Mouse (Mus musculus) limb, embryonic 14.5 days (tissue): ENCODE results near the gene Fcgr1. TPM values are rescaled to one million over a fixed set of nuclear protein-coding genes. Genes with fewer than 3 reads are reported as not detected.
"Not testable (repeated sequence)": the region's sequence is repeated elsewhere in the genome, so short reads cannot be mapped to it uniquely, and the experiment has no call there.

ENCODE experiments used
- ATAC-seq: fragments of 200-750 bp; cut with Nextera tagmentation; 2 replicates; pipeline ENCODE4 v1.8.0; 2017; ENCODE audit warnings: low read depth, moderate number of reproducible peaks, moderate TSS enrichment; ENCODE audit not compliant: low FRiP score
- DNase-seq: peaks from one replicate; pipeline ENCODE4 v3.0.0-alpha.2; 2015; ENCODE audit warnings: low spot score
- H3K27ac ChIP-seq: fragments of 300-500 bp; sonication (generic); replicated peaks from 2 replicates; pipeline ENCODE4 v1.5.1; 2014; ENCODE audit warnings: low read depth, mild to moderate bottlenecking, low read length, moderate library complexity, mixed read lengths
- H3K27me3 ChIP-seq: fragments of 300-500 bp; sonication (generic); 2 replicates; pipeline ENCODE4 v1.6.1; 2014; ENCODE audit warnings: low read length, mixed read lengths; ENCODE audit not compliant: control insufficient read depth, insufficient read depth
- H3K36me3 ChIP-seq: fragments of 300-500 bp; sonication (generic); 2 replicates; pipeline ENCODE4 v1.6.1; 2014; ENCODE audit warnings: mild to moderate bottlenecking, low read length, moderate library complexity, mixed read lengths; ENCODE audit not compliant: control insufficient read depth, insufficient read depth
- H3K4me1 ChIP-seq: fragments of 300-500 bp; sonication (generic); 2 replicates; pipeline ENCODE4 v1.6.1; 2014; ENCODE audit warnings: antibody characterized with exemption, low read length, mixed read lengths; ENCODE audit not compliant: control insufficient read depth, insufficient read depth
- H3K4me2 ChIP-seq: fragments of 300-500 bp; sonication (generic); replicated peaks from 2 replicates; pipeline ENCODE4 v1.6.1; 2014; ENCODE audit warnings: low read depth, mild to moderate bottlenecking, low read length, moderate library complexity; ENCODE audit not compliant: severe bottlenecking
- H3K4me3 ChIP-seq: fragments of 300-500 bp; sonication (generic); replicated peaks from 2 replicates; pipeline ENCODE4 v1.5.1; 2014; ENCODE audit warnings: low read length
- H3K9ac ChIP-seq: fragments of 300-500 bp; sonication (generic); 2 replicates; pipeline ENCODE4 v1.6.1; 2014; ENCODE audit warnings: mild to moderate bottlenecking, low read depth, low read length, moderate library complexity; ENCODE audit not compliant: severe bottlenecking
- H3K9me3 ChIP-seq: fragments of 300-500 bp; sonication (generic); 2 replicates; pipeline ENCODE4 v1.6.1; 2016; ENCODE audit warnings: low read length; ENCODE audit not compliant: control insufficient read depth
- POLR2A ChIP-seq: fragments of 200-500 bp; IDR thresholded peaks from 2 replicates; pipeline ENCODE4 v1.8.0; 2012; ENCODE audit warnings: inconsistent platforms, mild to moderate bottlenecking, moderate library complexity, borderline replicate concordance; ENCODE audit not compliant: insufficient read depth, insufficient read length; ENCODE audit errors: extremely low read depth
- WGBS: fragments of 180-500 bp; shearing (Covaris S2); extraction: QIAGEN DNeasy Blood & Tissue Kit; methylation state at CpG from one replicate; pipeline ENCODE4 v1.1.7; 2014; 5-methylcytosine and 5-hydroxymethylcytosine counted together
- polyA plus RNA-seq, 2 experiments: library from polyadenylated mRNA; depleted of rRNA in 1 of 2; stranded (reverse) in 1 of 2; unstranded in 1 of 2; fragments of >200 nt; fragmentation: Nextera tagmentation in 1 of 2; extraction: Ambion mirVana in 1 of 2; gene quantifications; 2 replicates each; pipeline versions ENCODE4 v1.2.1 to v1.2.3; 2012 to 2014

Fcgr1 gene
- polyA plus RNA-seq, 2 experiments: 3.1 to 3.3 TPM

DNA sequence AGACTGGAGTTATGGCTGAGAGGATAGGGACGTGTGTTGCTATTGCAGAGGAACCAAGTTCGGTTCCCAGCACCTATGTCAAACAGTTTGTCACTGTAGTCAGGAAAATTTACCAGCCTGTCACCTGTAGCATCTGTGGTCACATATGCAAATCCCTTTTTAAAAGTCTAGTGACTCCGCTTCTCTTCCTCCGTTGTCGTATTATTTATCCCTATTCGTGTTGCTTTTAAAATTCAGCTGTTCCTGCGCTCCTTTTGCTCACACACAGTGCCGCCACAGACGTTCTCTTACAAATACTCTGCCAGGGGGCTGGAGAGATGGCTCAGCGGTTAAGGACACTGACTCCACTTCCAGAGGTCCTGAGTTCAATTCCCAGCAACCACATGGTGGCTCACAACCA, 28.8 kb upstream of the Fcgr1 start:
- Histone ChIP-seq H3K27ac (no peak overlapping the region), H3K9ac (no peak overlapping the region), H3K4me1 (no peaks in the 10 kb centered on the region), H3K9me3 (no peaks in the 10 kb centered on the region), H3K36me3 (no peaks in the 10 kb centered on the region), H3K27me3 (peaks cover 33% of the 10 kb centered on the region), H3K4me2 (no peak overlapping the region), H3K4me3 (no peak overlapping the region)
- DNase-seq (no peak), ATAC-seq (no peak)
- WGBS: 15% methylated on average over 10 of the region's 10 CpGs
- TF ChIP-seq POLR2A: no peak

- H3K4me1 ChIP-seq: no peaks in the 10 kb centered on the region
- H3K4me2 ChIP-seq: no peak overlapping the region
- no peak overlapping the region for H3K27ac ChIP-seq
- no peaks in the 10 kb centered on the region for H3K36me3 ChIP-seq
- H3K9ac ChIP-seq: no peak overlapping the region
- H3K27me3 ChIP-seq: peaks cover 33% of the 10 kb centered on the region
- no peak overlapping the region for H3K4me3 ChIP-seq
- WGBS: 16% methylated on average over 15 of the region's 15 CpGs
- ATAC-seq: no peak
- TF ChIP-seq POLR2A: no peak
- DNase-seq: no peak
- H3K9me3 ChIP-seq: no peaks in the 10 kb centered on the region
These were observed 28.1 kb upstream of the Fcgr1 start for GRCm38 (mm10) chr3:96321891-96322290.

DNA sequence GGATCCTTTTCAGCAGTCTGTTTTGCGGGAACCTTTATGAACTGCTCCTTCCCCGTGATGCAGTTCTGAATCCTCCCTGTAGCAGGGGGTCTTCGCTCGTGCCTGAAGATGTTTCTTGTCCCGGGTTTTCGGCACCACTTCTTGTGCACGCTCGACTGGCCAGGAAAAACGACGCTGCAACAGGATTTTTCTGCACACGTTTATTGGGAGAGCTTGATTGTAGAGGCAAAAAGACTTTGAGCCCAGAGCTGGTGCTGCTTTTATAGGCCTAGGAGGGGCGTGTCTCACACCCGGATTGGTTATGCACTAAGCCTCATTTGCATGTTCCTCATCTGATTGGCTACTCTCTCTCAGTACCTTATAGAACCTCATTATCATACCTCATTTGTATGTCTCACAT, 26.2 kb upstream of the Fcgr1 start:
- not testable (repeated sequence) for H3K4me2 ChIP-seq, ATAC-seq

GRCm38 (mm10) chr3:96312341-96313098, 18.8 kb upstream of the Fcgr1 start:
- H3K4me1 ChIP-seq: no peaks in the 10 kb centered on the region
- TF ChIP-seq POLR2A: no peak
- H3K4me2 ChIP-seq: no peak overlapping the region
- 65% methylated on average over 8 of the region's 8 CpGs for WGBS
- no peak overlapping the region for H3K4me3 ChIP-seq
- ATAC-seq (no peak), DNase-seq (no peak)
- no peak overlapping the region for H3K9ac ChIP-seq
- H3K27me3 ChIP-seq: no peaks in the 10 kb centered on the region
- no peak overlapping the region for H3K27ac ChIP-seq
- no peaks in the 10 kb centered on the region for H3K36me3 ChIP-seq
- no peaks in the 10 kb centered on the region for H3K9me3 ChIP-seq

More for the DNA sequence above, 26.2 kb upstream of the Fcgr1 start:
- H3K4me1 ChIP-seq, DNase-seq, H3K4me3 ChIP-seq, H3K9me3 ChIP-seq, H3K36me3 ChIP-seq, H3K27ac ChIP-seq, H3K9ac ChIP-seq: not testable (repeated sequence)
- WGBS: 93% methylated on average over 11 of the region's 13 CpGs
- peaks cover 19% of the 10 kb centered on the region for H3K27me3 ChIP-seq

DNA sequence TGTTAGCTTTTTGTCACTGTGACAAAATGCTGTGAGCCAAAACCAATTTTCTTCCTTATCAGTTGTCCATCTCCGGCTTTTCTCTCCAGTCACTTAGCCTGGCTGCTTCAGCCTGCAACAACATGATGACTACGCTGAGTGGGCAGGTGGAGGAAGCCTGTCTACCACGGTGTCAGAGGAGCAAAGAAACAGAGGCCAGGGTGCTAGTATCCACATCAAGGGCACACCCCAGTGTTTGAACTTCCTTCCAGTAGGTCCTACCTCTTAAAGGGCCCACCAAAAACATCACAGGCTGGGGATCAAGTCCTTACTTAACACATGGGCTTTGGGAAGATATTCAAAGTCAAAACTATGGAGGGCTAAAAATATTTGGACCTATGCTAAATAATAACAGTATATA, 15.7 kb upstream of the Fcgr1 start:
- no peak overlapping the region for H3K4me2 ChIP-seq
- DNase-seq: no peak
- 53% methylated on average over 3 of the region's 3 CpGs for WGBS
- H3K9me3 ChIP-seq: no peaks in the 10 kb centered on the region
- no peaks in the 10 kb centered on the region for H3K36me3 ChIP-seq
- no peak overlapping the region for H3K27ac ChIP-seq
- no peak overlapping the region for H3K4me3 ChIP-seq
- no peak for ATAC-seq
- no peaks in the 10 kb centered on the region; the same call in 1 of the 2 replicates for H3K27me3 ChIP-seq
- H3K9ac ChIP-seq: no peak overlapping the region
- TF ChIP-seq POLR2A: no peak
- H3K4me1 ChIP-seq: no peaks in the 10 kb centered on the region
